Mouse (Mus musculus) macrophage (primary cell): ENCODE measurements around the gene Dnmt3a. TPM values are rescaled to one million over a fixed set of nuclear protein-coding genes. Genes with fewer than 3 reads are reported as not detected.
"Not testable (repeated sequence)": the region's sequence is repeated elsewhere in the genome, so short reads cannot be mapped to it uniquely, and the experiment has no call there.

Source experiments
- H3K27ac ChIP-seq: fragments of 350-480 bp; formaldehyde crosslinking; 2 replicates; pipeline ENCODE4 v1.9.0; 2021
- H3K36me3 ChIP-seq: fragments of 350-480 bp; formaldehyde crosslinking; 2 replicates; pipeline ENCODE4 v1.9.0; 2021; ENCODE audit errors: inconsistent target
- H3K4me3 ChIP-seq: fragments of 350-480 bp; formaldehyde crosslinking; 2 replicates; pipeline ENCODE4 v1.9.0; 2021; ENCODE audit errors: inconsistent target
- H3K79me2 ChIP-seq: fragments of 350-480 bp; formaldehyde crosslinking; 2 replicates; pipeline ENCODE4 v1.9.0; 2021; ENCODE audit errors: inconsistent target
- WGBS: methylation state at CpG from one replicate; pipeline ENCODE4 v1.1.7; 2026; ENCODE audit warnings: inconsistent platforms; ENCODE audit not compliant: missing documents; 5-methylcytosine and 5-hydroxymethylcytosine counted together
- polyA plus RNA-seq: library from polyadenylated mRNA; stranded (reverse); fragments of 250-400 nt; gene quantifications from 3 replicates; pipeline ENCODE4 v1.2.4, GENCODE M21; 2018; ENCODE audit warnings: inconsistent platforms

Gene Dnmt3a
- polyA plus RNA-seq, 1 experiment from 2014 or later: 253 TPM

DNA sequence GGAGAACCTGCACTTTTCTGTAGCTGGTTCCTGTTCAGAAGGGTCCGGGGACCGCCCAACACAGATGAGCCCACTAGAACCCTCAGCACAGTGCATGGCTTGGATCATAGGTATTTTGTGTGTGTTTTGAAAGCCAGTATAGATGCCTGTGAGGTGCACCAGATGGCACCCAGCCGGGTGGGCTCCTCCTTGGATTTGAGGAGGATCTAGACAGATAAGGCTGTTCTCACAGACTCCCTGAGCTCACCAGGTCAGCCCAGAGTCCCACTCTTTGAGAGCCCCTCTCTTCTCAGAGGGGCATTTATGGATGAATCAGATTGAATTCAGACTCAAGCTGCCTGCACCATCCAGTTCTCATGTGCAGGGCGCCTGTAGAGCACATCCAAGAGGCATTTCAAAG is 101.2 kb downstream of the Dnmt3a start:
- 94% methylated on average over 4 of the region's 4 CpGs for WGBS
- Histone ChIP-seq H3K79me2 (peaks cover 9% of the 10 kb centered on the region; the same call in 1 of the 2 replicates), H3K4me3 (no peak overlapping the region), H3K36me3 (peaks cover 72% of the 10 kb centered on the region), H3K27ac (0 out of 2 replicates have a peak overlapping the region, but pooled peaks have one; percentile 10)

DNA sequence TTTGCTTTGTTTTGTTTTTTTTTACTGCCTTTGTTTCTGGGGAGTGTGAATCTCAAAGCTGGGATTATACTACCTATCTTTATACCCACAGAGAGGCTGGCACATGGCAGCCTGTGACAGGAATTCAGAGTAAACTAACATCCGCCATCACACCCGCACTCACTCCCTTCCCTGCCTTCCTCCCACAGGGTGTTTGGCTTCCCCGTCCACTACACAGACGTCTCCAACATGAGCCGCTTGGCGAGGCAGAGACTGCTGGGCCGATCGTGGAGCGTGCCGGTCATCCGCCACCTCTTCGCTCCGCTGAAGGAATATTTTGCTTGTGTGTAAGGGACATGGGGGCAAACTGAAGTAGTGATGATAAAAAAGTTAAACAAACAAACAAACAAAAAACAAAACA is 101.6 kb downstream of the Dnmt3a start:
- H3K4me3 ChIP-seq: no peak overlapping the region
- H3K36me3 ChIP-seq: peaks cover 68% of the 10 kb centered on the region
- WGBS: 95% methylated on average over 13 of the region's 13 CpGs
- H3K79me2 ChIP-seq: peaks cover 5% of the 10 kb centered on the region; the same call in 1 of the 2 replicates
- no peak overlapping the region for H3K27ac ChIP-seq

DNA sequence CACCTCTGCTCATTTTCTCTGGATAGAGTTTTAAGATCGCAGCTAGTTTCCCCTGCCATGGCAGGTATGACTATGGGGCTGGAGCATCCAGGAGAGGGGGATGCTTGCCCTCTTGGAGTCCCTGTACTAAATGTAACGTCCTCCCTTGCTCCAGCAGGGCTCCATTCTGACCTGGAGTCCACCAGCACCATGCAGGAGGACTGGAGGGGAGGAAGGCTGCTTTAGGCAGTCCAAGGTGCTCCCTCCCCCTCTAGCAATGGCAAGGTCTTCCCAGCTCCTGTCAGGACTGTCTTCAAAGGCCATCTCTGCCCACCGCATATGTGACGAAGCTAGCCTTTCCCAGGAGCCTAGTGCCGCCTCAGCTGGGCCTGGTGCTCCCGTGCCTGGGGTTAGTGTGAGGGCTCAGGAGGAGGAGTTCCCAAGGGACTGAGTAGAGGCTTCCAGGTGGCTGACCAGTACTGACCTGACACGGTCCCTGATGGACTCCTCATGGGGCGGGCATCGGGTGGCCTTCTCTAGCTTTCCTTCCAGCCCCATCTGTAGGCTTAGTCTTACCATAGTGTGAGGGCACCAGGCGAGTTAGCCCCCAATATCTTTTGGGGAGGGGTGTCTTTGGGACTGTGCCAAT is 104.8 kb downstream of the Dnmt3a start:
- 93% methylated on average over 10 of the region's 10 CpGs for WGBS
- H3K27ac ChIP-seq: no peak overlapping the region
- H3K79me2 ChIP-seq: no peaks in the 10 kb centered on the region
- peaks cover 46% of the 10 kb centered on the region for H3K36me3 ChIP-seq
- H3K4me3 ChIP-seq: no peak overlapping the region

DNA sequence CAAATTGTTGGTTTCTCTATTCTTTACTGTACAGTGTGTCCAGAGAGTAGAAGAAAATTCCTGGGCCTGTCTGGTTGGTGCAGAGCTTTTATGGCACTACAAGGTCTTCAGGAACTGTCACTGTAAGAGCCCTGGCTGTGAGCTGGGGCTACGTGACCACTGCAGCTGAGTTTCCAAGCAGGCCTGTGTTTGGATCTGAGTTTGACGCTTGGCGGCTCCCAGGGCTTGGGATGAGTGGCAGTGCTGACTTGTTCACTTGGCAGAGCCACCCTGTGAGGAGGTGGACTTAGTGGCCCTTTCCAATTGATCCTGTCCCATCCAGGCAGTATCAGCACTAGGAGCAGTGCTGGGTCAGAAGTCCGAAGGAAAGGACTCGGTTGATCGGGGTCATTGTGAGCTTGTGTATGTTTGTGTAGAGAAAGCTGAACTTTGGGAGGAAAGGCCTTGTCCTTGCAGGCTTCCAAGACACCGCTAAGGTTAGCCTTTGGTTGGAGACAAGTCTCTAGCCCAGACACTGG is 106.1 kb downstream of the Dnmt3a start:
- Histone ChIP-seq H3K27ac (no peak overlapping the region), H3K36me3 (peaks cover 33% of the 10 kb centered on the region), H3K79me2 (no peaks in the 10 kb centered on the region), H3K4me3 (no peak overlapping the region)
- 90% methylated on average over 7 of the region's 7 CpGs for WGBS

DNA sequence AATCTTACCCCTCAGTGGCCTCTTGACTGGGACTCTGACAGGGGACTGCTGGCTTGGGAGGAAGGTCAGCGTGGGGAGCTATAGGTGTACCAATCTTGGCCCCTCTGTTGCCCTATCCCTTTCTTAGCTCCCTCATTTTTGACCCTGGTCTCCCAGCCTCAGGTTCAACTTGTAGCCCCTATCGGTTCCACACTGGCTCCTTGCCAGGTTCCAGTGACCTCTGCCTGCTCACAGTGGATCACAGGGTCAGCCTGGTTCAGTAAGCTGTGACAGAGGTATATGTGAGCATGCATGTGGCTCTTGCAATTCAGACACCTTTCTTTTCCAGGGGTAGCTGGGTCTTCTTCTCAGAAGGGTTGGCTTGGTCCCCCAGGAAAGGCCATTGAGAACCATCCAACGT is 110.0 kb downstream of the Dnmt3a start:
- Histone ChIP-seq H3K79me2 (no peaks in the 10 kb centered on the region), H3K4me3 (no peak overlapping the region), H3K27ac (no peak overlapping the region), H3K36me3 (peaks cover 4% of the 10 kb centered on the region; the same call in 1 of the 2 replicates)
- 100% methylated on average over 3 of the region's 3 CpGs for WGBS

DNA sequence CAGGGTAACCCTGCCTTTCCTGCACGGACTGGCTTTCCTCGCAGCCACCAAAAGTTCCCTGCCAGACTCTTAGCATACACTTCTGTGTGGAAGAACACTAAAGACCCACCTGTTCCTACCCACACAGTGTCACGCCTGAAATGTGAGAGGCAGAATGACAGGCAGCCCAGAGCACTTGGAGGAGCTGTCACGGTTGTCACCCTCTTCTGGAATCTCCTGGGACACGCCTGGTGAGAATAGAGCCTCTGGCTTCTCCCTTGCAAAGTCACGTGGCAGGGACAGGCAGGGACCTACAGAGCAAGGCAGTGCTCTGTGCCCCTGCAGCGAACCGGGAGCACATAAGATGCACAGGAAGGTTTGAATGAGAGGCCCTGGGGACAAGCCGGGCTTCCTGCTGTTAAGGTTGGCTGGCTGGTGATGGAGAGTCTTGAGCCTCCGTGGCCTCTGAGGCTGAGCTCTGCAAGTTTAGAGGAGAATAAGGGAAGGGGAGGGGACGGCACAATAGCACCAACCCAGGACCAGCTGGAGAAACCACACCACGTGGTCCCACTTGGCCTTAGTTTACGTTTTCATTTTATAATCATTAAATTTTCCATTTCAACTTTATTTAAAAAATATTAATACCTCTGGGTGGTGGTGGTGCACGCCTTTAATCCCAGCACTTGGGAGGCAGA is 112.0 kb downstream of the Dnmt3a start:
- Histone ChIP-seq H3K79me2 (no peaks in the 10 kb centered on the region), H3K4me3 (no peak overlapping the region), H3K36me3 (no peaks in the 10 kb centered on the region), H3K27ac (no peak overlapping the region)
- whole genome bisulfite sequencing: 58% methylated on average over 14 of the region's 14 CpGs

DNA sequence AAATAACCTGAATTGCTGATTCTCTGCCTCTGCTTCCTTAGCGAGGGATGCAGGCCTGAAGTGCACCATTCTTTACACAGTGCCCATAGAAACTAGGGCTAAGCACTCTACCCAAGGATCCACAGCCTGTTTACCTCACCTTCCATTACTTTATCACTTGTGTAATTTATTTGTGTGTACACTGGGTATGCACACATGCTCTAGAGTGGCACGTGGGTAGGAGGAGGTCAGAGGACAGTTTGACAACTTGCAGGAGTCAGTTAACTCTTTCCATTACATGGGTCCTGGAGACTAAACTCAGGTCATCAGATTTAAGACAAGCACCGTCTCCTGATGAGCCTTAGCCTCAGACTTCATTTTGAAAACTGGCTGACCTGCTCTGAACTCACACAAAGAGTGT is 112.8 kb downstream of the Dnmt3a start:
- no peak overlapping the region for H3K27ac ChIP-seq
- no peaks in the 10 kb centered on the region for H3K36me3 ChIP-seq
- no peaks in the 10 kb centered on the region for H3K79me2 ChIP-seq
- WGBS: 73% methylated on average over 3 of the region's 3 CpGs
- no peak overlapping the region for H3K4me3 ChIP-seq

DNA sequence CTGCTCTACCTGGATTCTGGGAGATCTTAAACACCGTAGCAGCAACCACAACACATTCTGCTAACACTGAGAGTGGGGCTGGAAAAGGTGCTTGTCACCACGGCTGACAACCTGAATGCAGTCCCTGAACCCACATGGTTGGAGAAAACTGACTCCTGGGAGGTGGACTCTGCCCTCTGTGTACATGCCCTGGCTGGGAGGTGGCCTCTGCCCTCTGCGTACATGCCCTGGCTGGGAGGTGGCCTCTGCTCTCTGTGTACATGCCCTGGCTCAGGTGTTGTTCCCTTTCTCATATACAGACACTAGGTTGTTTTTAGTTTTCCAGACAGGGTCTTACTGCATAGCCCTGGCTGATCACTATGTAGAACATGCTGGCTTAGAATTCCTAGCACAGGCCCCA is 113.6 kb downstream of the Dnmt3a start:
- Histone ChIP-seq H3K36me3 (no peaks in the 10 kb centered on the region), H3K27ac (no peak overlapping the region), H3K4me3 (no peak overlapping the region), H3K79me2 (no peaks in the 10 kb centered on the region)
- WGBS: 89% methylated on average over 3 of the region's 3 CpGs

DNA sequence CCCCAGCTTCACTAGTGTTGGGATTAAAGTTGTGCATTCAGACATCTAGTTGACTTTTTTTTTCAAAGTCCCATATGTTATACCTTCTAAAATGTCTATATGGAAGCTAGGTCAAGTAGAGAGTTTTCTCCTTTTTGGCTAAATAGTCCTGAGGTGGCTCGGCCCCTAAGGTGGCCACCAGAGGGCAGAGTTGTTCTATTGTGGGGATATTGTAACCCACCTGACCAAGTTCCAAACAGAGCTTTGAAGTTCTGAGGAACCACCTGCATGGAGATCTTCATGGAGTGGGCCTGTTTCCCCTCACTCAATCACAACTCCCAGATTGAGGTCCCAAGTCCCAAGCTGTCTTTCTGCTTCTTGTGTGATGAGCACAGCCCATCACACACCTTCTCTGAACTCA is 120.3 kb downstream of the Dnmt3a start:
- no peaks in the 10 kb centered on the region for H3K36me3 ChIP-seq
- no peak overlapping the region for H3K27ac ChIP-seq
- H3K79me2 ChIP-seq: no peaks in the 10 kb centered on the region
- no peak overlapping the region for H3K4me3 ChIP-seq
- 0% methylated on average over 1 of the region's 1 CpGs for WGBS

DNA sequence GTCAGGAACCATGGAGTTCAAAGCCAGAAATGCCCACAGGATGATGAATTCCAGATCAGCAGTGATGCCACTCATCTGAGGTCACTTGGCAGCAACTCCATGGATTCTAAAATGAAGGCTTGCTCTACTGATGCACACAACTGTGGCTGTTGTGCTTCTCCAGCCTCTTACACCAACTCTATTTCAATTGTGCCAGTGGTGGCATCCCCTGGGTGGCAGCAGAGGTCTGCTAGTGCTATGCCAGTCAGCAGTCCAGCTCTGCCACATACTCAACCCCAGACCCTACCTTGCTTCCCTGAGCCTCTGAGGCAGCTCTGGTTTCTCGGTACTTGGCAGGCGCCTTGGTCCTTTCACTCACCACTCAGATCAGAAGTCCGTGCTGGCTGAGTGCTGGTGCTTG is 123.0 kb downstream of the Dnmt3a start:
- no peak overlapping the region for H3K27ac ChIP-seq

DNA sequence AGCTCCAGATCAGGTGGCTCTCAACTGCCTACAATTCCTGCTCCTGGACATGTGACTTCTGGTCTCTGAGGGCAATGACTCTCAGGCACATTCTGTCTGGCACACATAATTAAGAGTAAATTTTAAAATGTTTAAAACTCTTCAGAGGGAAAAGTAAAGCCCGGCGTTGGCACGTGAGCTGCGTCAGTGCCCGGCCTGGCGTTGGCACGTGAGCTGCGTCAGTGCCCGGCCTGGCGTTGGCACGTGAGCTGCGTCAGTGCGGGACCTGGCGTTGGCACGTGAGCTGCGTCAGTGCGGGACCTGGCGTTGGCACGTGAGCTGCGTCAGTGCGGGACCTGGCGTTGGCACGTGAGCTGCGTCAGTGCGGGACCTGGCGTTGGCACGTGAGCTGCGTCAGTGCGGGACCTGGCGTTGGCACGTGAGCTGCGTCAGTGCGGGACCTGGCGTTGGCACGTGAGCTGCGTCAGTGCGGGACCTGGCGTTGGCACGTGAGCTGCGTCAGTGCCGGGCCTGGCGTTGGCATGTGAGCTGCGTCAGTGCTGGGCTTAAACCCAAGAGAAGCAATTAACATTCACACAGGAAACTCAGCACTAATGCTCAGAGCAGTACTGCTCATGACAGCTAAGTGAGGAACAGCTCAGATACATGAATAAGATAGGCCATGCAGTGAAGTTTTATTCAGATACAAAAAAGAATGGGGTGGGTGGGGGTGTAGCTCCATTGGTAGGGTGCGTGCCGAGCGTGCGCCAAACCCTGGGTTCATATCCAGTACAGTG is 124.5 kb downstream of the Dnmt3a start:
- 91% methylated on average over 13 of the region's 47 CpGs for WGBS
- H3K36me3 ChIP-seq, H3K79me2 ChIP-seq, H3K4me3 ChIP-seq, H3K27ac ChIP-seq: not testable (repeated sequence)

More for the DNA sequence above, 123.0 kb downstream of the Dnmt3a start:
- Histone ChIP-seq H3K4me3 (no peak overlapping the region), H3K79me2 (no peaks in the 10 kb centered on the region), H3K36me3 (no peaks in the 10 kb centered on the region)
- WGBS: 82% methylated on average over 2 of the region's 3 CpGs

DNA sequence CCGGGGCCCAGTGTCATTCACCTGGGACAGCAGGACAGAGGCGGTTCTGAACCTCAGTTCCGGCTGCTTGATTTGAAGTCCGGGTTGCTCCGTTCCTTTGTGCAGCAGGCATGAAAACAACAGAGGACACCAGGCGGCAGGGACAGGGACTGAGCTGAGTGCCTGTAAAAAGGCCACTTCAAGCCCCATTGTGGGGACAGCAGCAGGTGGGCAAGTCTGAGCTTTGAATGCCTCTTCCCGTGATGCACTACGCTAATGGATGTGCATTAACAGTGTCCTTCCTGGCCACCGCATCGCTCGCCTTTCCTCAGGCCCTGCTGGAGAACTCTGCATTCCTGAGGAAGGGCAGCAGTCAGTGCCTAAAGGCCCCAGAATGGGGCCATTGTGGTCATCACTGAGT is 136.2 kb downstream of the Dnmt3a start:
- WGBS: 81% methylated on average over 11 of the region's 11 CpGs
- no peak overlapping the region for H3K27ac ChIP-seq
- no peak overlapping the region for H3K4me3 ChIP-seq
- no peaks in the 10 kb centered on the region for H3K36me3 ChIP-seq
- no peaks in the 10 kb centered on the region for H3K79me2 ChIP-seq

DNA sequence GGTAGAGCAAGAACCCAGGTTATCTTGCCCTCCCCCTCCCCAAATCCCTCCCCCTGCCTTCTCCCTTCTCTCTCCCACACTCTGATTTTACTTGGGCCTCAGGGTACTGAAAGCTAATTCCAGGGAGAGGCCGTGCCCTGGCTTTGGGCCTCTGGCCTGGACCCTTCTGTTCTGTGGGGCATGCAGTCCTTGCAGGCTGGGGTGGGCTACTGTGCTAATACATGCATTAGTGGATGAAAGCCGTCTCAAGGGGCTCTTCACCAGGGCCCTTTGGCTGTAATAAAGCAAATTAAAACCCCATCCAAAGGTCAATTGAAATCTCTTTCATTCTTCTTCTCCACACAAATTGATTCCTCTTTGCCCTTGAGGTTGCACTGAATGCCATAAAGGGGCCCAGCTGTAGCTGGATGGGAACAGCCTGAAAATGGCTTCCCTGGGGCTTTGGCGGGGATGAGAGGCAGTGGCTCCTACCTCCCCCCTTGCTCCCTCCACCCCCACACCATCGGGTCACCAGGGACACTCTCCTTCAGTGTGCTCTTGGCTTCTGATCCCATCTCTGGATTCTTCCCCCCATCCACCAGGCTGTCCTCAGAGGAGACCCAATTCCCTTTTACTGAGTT is 138.8 kb downstream of the Dnmt3a start:
- WGBS: 88% methylated on average over 4 of the region's 4 CpGs
- Histone ChIP-seq H3K79me2 (no peaks in the 10 kb centered on the region), H3K36me3 (no peaks in the 10 kb centered on the region), H3K4me3 (no peak overlapping the region), H3K27ac (no peak overlapping the region)

DNA sequence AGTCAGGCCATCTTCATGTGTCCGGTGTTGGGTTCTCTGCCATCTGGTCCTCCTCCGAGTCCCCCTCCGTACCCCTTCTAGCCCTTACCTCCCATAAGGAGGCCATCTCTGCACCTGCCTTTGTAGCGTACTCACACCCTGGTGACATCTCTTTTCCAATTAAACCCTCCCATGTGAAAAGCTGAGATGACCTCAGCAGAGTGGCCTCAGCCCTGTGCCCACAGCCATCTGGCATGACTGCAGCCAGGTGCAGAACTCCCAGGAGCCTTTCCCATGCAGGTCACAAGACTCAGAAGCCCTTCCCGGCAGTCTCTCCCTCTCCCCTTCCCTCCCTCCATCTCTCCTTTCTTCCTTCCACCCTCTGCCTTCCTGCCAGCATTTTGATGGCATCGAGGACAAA is 141.7 kb downstream of the Dnmt3a start:
- H3K4me3 ChIP-seq: no peak overlapping the region
- no peaks in the 10 kb centered on the region for H3K36me3 ChIP-seq
- H3K27ac ChIP-seq: no peak overlapping the region
- no peaks in the 10 kb centered on the region for H3K79me2 ChIP-seq
- 88% methylated on average over 5 of the region's 6 CpGs for WGBS
